Mouse (Mus musculus) adrenal gland (tissue): ENCODE data around the gene Cd9.

Experiments
- intact Hi-C: fragments of 180-260 bp; cut with DNase I; formaldehyde crosslinking; loops from one replicate; pipeline ENCODE4 v1.15.1; 2025

The Cd9 gene

GRCm38 (mm10) chr6:125442591-125442990, 52.0 kb downstream of the Cd9 start:
- intact Hi-C loops, result no loop called here

GRCm38 (mm10) chr6:125436753-125437152, 57.8 kb downstream of the Cd9 start:
- intact Hi-C loops, result no loop called here

- intact Hi-C loops, result no loop called here
Observed at GRCm38 (mm10) chr6:125434735-125435518, 59.7 kb downstream of the Cd9 start.

GRCm38 (mm10) chr6:125433704-125434447, 60.7 kb downstream of the Cd9 start:
- intact Hi-C loops, result no loop called here

GRCm38 (mm10) chr6:125433257-125433656, 61.3 kb downstream of the Cd9 start:
- intact Hi-C loops, result no loop called here

- intact Hi-C loops, result no loop called here
Observed at GRCm38 (mm10) chr6:125432522-125432921, 62.1 kb downstream of the Cd9 start.

GRCm38 (mm10) chr6:125430982-125431381, 63.6 kb downstream of the Cd9 start:
- intact Hi-C loops, result no loop called here

GRCm38 (mm10) chr6:125430358-125430958, 64.1 kb downstream of the Cd9 start:
- intact Hi-C loops, result no loop called here

GRCm38 (mm10) chr6:125429741-125430140, 64.8 kb downstream of the Cd9 start:
- intact Hi-C loops, result no loop called here

GRCm38 (mm10) chr6:125426383-125427360, 67.9 kb downstream of the Cd9 start:
- intact Hi-C loops, result loop anchor here (2.0 kb wide), 1 partner anchor 72 kb away; no protein-coding TSS in a partner anchor

GRCm38 (mm10) chr6:125425205-125426090, 69.1 kb downstream of the Cd9 start:
- intact Hi-C loops, result loop anchor here (2.0 kb wide), 1 partner anchor 73 kb away; no protein-coding TSS in a partner anchor

GRCm38 (mm10) chr6:125424156-125424555, 70.4 kb downstream of the Cd9 start:
- intact Hi-C loops, result no loop called here

GRCm38 (mm10) chr6:125423507-125423906, 71.1 kb downstream of the Cd9 start:
- intact Hi-C loops, result no loop called here

- intact Hi-C loops, result no loop called here
Observed at GRCm38 (mm10) chr6:125423099-125423498, 71.5 kb downstream of the Cd9 start.

GRCm38 (mm10) chr6:125422051-125422822, 72.4 kb downstream of the Cd9 start:
- intact Hi-C loops, result no loop called here

GRCm38 (mm10) chr6:125420458-125421063, 74.0 kb downstream of the Cd9 start:
- intact Hi-C loops, result no loop called here

- intact Hi-C loops, result loop anchor here (2.0 kb wide), 2 partner anchors 80 to 184 kb away; no protein-coding TSS in a partner anchor
Observed at GRCm38 (mm10) chr6:125418744-125419143, 75.8 kb downstream of the Cd9 start.

GRCm38 (mm10) chr6:125413326-125413725, 81.3 kb downstream of the Cd9 start:
- intact Hi-C loops, result no loop called here
